In genomic region chr17:34126826-34127420, GRCm38 (mm10) we compare ENCODE assay signal across 11 mouse cellular contexts. TPM values are rescaled to one million over a fixed set of nuclear protein-coding genes. Genes with fewer than 3 reads are reported as not detected.
DNase-seq lines count a peak whose midpoint lies in the region; ATAC-seq and TF ChIP-seq lines count a peak whose summit lies in the region.
"Had no signal": no experiment of that assay in that cellular context is flagged by ENCODE, and none has a peak within 500 bp of the region (broad histone marks: within the 10 kb centered on the region; RNA-seq: fewer than 3 reads in every experiment).

No protein-coding gene starts in this region.

- H3K4me1 ChIP-seq in midbrain, embryonic 11.5 days (ENCODE audit: control insufficient read depth, insufficient read depth, low read length), result peaks cover 18% of the 10 kb centered on the region
- peaks cover 9% of the 10 kb centered on the region for H3K4me1 ChIP-seq in midbrain, postnatal 0 days (ENCODE audit: insufficient read depth, low read length)
- peaks cover 32% of the 10 kb centered on the region for H3K4me1 ChIP-seq in brown adipose tissue, adult 24 weeks (ENCODE audit: control insufficient read depth, insufficient read depth, insufficient read length, low read length)
- peaks cover 43% of the 10 kb centered on the region for H3K4me1 ChIP-seq in liver, embryonic 16.5 days (ENCODE audit: control insufficient read depth, low read depth, low read length)

- H3K27me3 ChIP-seq in midbrain, embryonic 11.5 days (ENCODE audit: control insufficient read depth, insufficient read depth, low read length), result no peaks in the 10 kb centered on the region
- no peaks in the 10 kb centered on the region for H3K27me3 ChIP-seq in midbrain, postnatal 0 days (ENCODE audit: insufficient read depth, low read length)
- peaks cover 12% of the 10 kb centered on the region for H3K27me3 ChIP-seq in liver, embryonic 16.5 days (ENCODE audit: control insufficient read depth, insufficient read depth, low read depth, low read length)
- H3K27me3 ChIP-seq: hindbrain, embryonic 12.5 days had no signal

- no peak overlapping the region for H3K9ac ChIP-seq in midbrain, embryonic 11.5 days (ENCODE audit: low read length)
- no peak overlapping the region for H3K9ac ChIP-seq in midbrain, postnatal 0 days (replicated peaks; ENCODE audit: low read length, poor library complexity, severe bottlenecking)
- no peak overlapping the region for H3K9ac ChIP-seq in liver, embryonic 16.5 days (ENCODE audit: low read depth, low read length)
- H3K9ac ChIP-seq: hindbrain, embryonic 12.5 days had no signal

- H3K4me3 ChIP-seq in midbrain, embryonic 11.5 days (ENCODE audit: low read depth, low read length), result no peak overlapping the region
- H3K4me3 ChIP-seq in midbrain, postnatal 0 days (ENCODE audit: low read depth, low read length), result no peak overlapping the region
- H3K4me3 ChIP-seq in brown adipose tissue, adult 24 weeks (ENCODE audit: insufficient read depth, low read depth, low read length), result no peak overlapping the region
- H3K4me3 ChIP-seq in liver, embryonic 16.5 days (ENCODE audit: low read depth, low read length), result no peak overlapping the region
- H3K4me3 ChIP-seq: hindbrain, embryonic 12.5 days had no signal

- no peak overlapping the region for H3K27ac ChIP-seq in midbrain, embryonic 11.5 days (ENCODE audit: low read depth, low read length)
- H3K27ac ChIP-seq in midbrain, postnatal 0 days (ENCODE audit: low read depth, low read length), result no peak overlapping the region
- peak overlapping the region; percentile 13; the same call in 1 of the 2 replicates for H3K27ac ChIP-seq in brown adipose tissue, adult 24 weeks (replicated peaks; ENCODE audit: low read depth, low read length)
- H3K27ac ChIP-seq in liver, embryonic 16.5 days (ENCODE audit: low read length), result peak overlapping the region; percentile 12; the same call in 1 of the 2 replicates
- H3K27ac ChIP-seq: hindbrain, embryonic 12.5 days; stomach, postnatal 0 days had no signal

- no peak for ATAC-seq in midbrain, embryonic 11.5 days (ENCODE audit: low FRiP score)
- ATAC-seq in midbrain, postnatal 0 days (ENCODE audit: low FRiP score), result no peak
- no peak for ATAC-seq in liver, embryonic 16.5 days (ENCODE audit: low read depth)

- DNase-seq in kidney, adult 11 months, result peak; percentile 38
- no peak for DNase-seq in kidney, postnatal 25 days
- DNase-seq in midbrain, embryonic 11.5 days (ENCODE audit: low spot score, missing footprints), result peak; percentile 37
- no peak for DNase-seq in midbrain, postnatal 0 days (ENCODE audit: low spot score)
- no peak for DNase-seq in lung, postnatal 14 days
- DNase-seq in c-Kit-positive CD71-positive TER-119-positive erythroid progenitor cells, embryonic 14.5 days (ENCODE audit: low spot score), result no peak

- 64% methylated on average over 9 of the region's 9 CpGs for WGBS in midbrain, embryonic 11.5 days
- WGBS in midbrain, postnatal 0 days, result 66% methylated on average over 9 of the region's 9 CpGs
- 65% methylated on average over 9 of the region's 9 CpGs for WGBS in liver, embryonic 16.5 days (ENCODE audit: insufficient replicate concordance)

- no peak overlapping the region for H3K4me2 ChIP-seq in midbrain, embryonic 11.5 days
- H3K4me2 ChIP-seq in midbrain, postnatal 0 days (ENCODE audit: low read depth, low read length, poor library complexity, severe bottlenecking), result no peak overlapping the region
- no peak overlapping the region for H3K4me2 ChIP-seq in liver, embryonic 16.5 days (ENCODE audit: low read depth, low read length)
- H3K4me2 ChIP-seq: heart, embryonic 11.5 days; hindbrain, embryonic 12.5 days had no signal

- H3K36me3 ChIP-seq in midbrain, embryonic 11.5 days (ENCODE audit: control insufficient read depth, insufficient read depth, low read length), result no peaks in the 10 kb centered on the region
- H3K36me3 ChIP-seq in midbrain, postnatal 0 days (ENCODE audit: insufficient read depth, low read length), result no peaks in the 10 kb centered on the region
- H3K36me3 ChIP-seq in liver, embryonic 16.5 days (ENCODE audit: control insufficient read depth, insufficient read depth), result no peaks in the 10 kb centered on the region
- H3K36me3 ChIP-seq: hindbrain, embryonic 12.5 days had no signal

- no peaks in the 10 kb centered on the region for H3K9me3 ChIP-seq in midbrain, embryonic 11.5 days (ENCODE audit: control insufficient read depth, low read length)
- H3K9me3 ChIP-seq in midbrain, postnatal 0 days (ENCODE audit: low read length), result no peaks in the 10 kb centered on the region
- no peaks in the 10 kb centered on the region for H3K9me3 ChIP-seq in liver, embryonic 16.5 days (replicated peaks; ENCODE audit: control insufficient read depth, low read length)
- H3K9me3 ChIP-seq: hindbrain, embryonic 12.5 days had no signal

- TF ChIP-seq CTCF in midbrain, postnatal 0 days (IDR thresholded peaks at IDR 0.05), result no peak

RNA-seq across cellular contexts. Expression of gene Brd2, which starts 4.5 kb away (rescaled TPM):
- 98.7 and 99.2 TPM in 2 replicates for polyA plus RNA-seq in midbrain, embryonic 11.5 days (2014; fragmentation: Nextera tagmentation; extraction: Ambion mirVana)
- total RNA-seq in midbrain, postnatal 0 days (2014; rRNA removed), result 219 and 233 TPM in 2 replicates
- 107 and 124 TPM in 2 replicates for polyA plus RNA-seq in midbrain, postnatal 0 days (2015; fragmentation: Nextera tagmentation; extraction: Ambion mirVana)
- polyA plus RNA-seq in brown adipose tissue, adult 24 weeks (2012; ENCODE audit: insufficient read depth, insufficient read length, missing spikeins), result 82.7 and 86.3 TPM in 2 replicates
- polyA plus RNA-seq in liver, embryonic 16.5 days (2015; fragmentation: Nextera tagmentation; extraction: Ambion mirVana), result 32.0 and 35.8 TPM in 2 replicates

RNA-seq across cellular contexts. Expression of gene H2-DMa, which starts 7.6 kb away (rescaled TPM):
- 8.0 and 9.5 TPM in 2 replicates for polyA plus RNA-seq in midbrain, embryonic 11.5 days (2014; fragmentation: Nextera tagmentation; extraction: Ambion mirVana)
- 23.8 and 39.0 TPM in 2 replicates for total RNA-seq in midbrain, postnatal 0 days (2014; rRNA removed)
- polyA plus RNA-seq in midbrain, postnatal 0 days (2015; fragmentation: Nextera tagmentation; extraction: Ambion mirVana), result 24.8 and 26.1 TPM in 2 replicates
- 6.9 and 10.5 TPM in 2 replicates for polyA plus RNA-seq in brown adipose tissue, adult 24 weeks (2012; ENCODE audit: insufficient read depth, insufficient read length, missing spikeins)
- polyA plus RNA-seq in liver, embryonic 16.5 days (2015; fragmentation: Nextera tagmentation; extraction: Ambion mirVana), result 5.3 and 5.5 TPM in 2 replicates

RNA-seq across cellular contexts. Expression of gene H2-DMb2, which starts 16.2 kb away (rescaled TPM):
- not detected in 2 replicates for polyA plus RNA-seq in midbrain, embryonic 11.5 days (2014; fragmentation: Nextera tagmentation; extraction: Ambion mirVana)
- total RNA-seq in midbrain, postnatal 0 days (2014; rRNA removed), result 0.16 and 0.47 TPM in 2 replicates
- 1.4 and 1.6 TPM in 2 replicates for polyA plus RNA-seq in midbrain, postnatal 0 days (2015; fragmentation: Nextera tagmentation; extraction: Ambion mirVana)
- polyA plus RNA-seq in brown adipose tissue, adult 24 weeks (2012; ENCODE audit: insufficient read depth, insufficient read length, missing spikeins), result not detected in 2 replicates
- 0.74 and 1.0 TPM in 2 replicates for polyA plus RNA-seq in liver, embryonic 16.5 days (2015; fragmentation: Nextera tagmentation; extraction: Ambion mirVana)
- polyA plus RNA-seq: heart, embryonic 11.5 days; hindbrain, embryonic 12.5 days had no signal

RNA-seq across cellular contexts. Expression of gene H2-DMb1, which starts 25.9 kb away (rescaled TPM):
- polyA plus RNA-seq in midbrain, embryonic 11.5 days (2014; fragmentation: Nextera tagmentation; extraction: Ambion mirVana), result 0.25 and 0.38 TPM in 2 replicates
- 0.47 and 4.7 TPM in 2 replicates for total RNA-seq in midbrain, postnatal 0 days (2014; rRNA removed)
- 1.6 and 2.3 TPM in 2 replicates for polyA plus RNA-seq in midbrain, postnatal 0 days (2015; fragmentation: Nextera tagmentation; extraction: Ambion mirVana)
- 11.1 and 14.7 TPM in 2 replicates for polyA plus RNA-seq in brown adipose tissue, adult 24 weeks (2012; ENCODE audit: insufficient read depth, insufficient read length, missing spikeins)
- 1.3 and 1.5 TPM in 2 replicates for polyA plus RNA-seq in liver, embryonic 16.5 days (2015; fragmentation: Nextera tagmentation; extraction: Ambion mirVana)

RNA-seq across cellular contexts. Expression of gene H2-Oa, which starts 34.8 kb away (rescaled TPM):
- 0.19 and 0.33 TPM in 2 replicates for polyA plus RNA-seq in midbrain, embryonic 11.5 days (2014; fragmentation: Nextera tagmentation; extraction: Ambion mirVana)
- total RNA-seq in midbrain, postnatal 0 days (2014; rRNA removed), result not detected in 2 replicates
- polyA plus RNA-seq in midbrain, postnatal 0 days (2015; fragmentation: Nextera tagmentation; extraction: Ambion mirVana), result 0.23 TPM in 1 of 2 replicates, not detected in the other
- not detected in 2 replicates for polyA plus RNA-seq in brown adipose tissue, adult 24 weeks (2012; ENCODE audit: insufficient read depth, insufficient read length, missing spikeins)
- 0.43 and 0.57 TPM in 2 replicates for polyA plus RNA-seq in liver, embryonic 16.5 days (2015; fragmentation: Nextera tagmentation; extraction: Ambion mirVana)

Comparison
In these comparisons a context has a peak if more than half of its experiments do, and no peak if none do; other contexts are left out.
1. DNase-seq: peak in kidney, adult 11 months (single experiment) and midbrain, embryonic 11.5 days (single experiment); none in kidney, postnatal 25 days (0 of 2), midbrain, postnatal 0 days (single experiment), lung, postnatal 14 days (single experiment) and c-Kit-positive CD71-positive TER-119-positive erythroid progenitor cells, embryonic 14.5 days (single experiment).
2. H3K27ac ChIP-seq: peak in brown adipose tissue, adult 24 weeks (single experiment) and liver, embryonic 16.5 days (single experiment); none in midbrain, embryonic 11.5 days (single experiment) and midbrain, postnatal 0 days (single experiment).